Mouse (Mus musculus): ENCODE measurements at regions not wholly inside any gene's neighbourhood (a gene's known extent, or its start where the extent isn't known, plus 50 kb on each side); places are given as distances from the start of the nearest gene placed in this dataset.

DNA sequence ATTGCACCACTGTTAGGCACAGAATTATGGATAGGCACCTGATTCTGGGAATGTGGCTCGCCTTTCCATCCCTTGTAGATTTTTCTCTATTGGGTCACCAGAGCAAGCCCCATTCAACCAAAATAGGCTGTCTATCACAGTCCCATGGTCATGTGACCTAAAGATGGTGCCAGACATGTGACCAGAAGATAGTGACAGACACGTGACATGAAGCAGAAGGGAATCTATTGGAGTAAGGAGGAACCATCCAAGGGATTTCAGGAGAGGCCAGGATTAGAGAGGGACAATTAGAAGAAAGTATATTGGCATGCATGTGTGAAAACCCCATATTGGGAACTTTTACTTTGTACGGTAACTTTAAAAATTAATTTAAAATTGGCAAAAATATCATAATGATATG is 159.8 kb downstream of the Gm9376 start:
- Histone ChIP-seq H3K27me3 (ENCODE audit: control insufficient read depth, insufficient read depth, low read length) (no peaks in the 10 kb centered on the region), H3K9me3 (ENCODE audit: control insufficient read depth, low read length) (no peaks in the 10 kb centered on the region), H3K4me2 (ENCODE audit: low read length) (no peak overlapping the region), H3K27ac (replicated peaks; ENCODE audit: low read depth, low read length) (no peak overlapping the region), H3K9ac (replicated peaks; ENCODE audit: low read length) (no peak overlapping the region), H3K4me3 (replicated peaks; ENCODE audit: low read depth, low read length) (no peak overlapping the region), H3K36me3 (ENCODE audit: control insufficient read depth, insufficient read depth, low read length) (no peaks in the 10 kb centered on the region), H3K4me1 (ENCODE audit: control insufficient read depth, insufficient read depth, low read length) (peaks cover 10% of the 10 kb centered on the region; the same call in 1 of the 2 replicates)
- 83% methylated on average over 3 of the region's 3 CpGs for WGBS
- ATAC-seq (ENCODE audit: low FRiP score, low TSS enrichment) = no peak
- DNase-seq = no peak

GRCm38 (mm10) chr14:118430286-118430685 is 163.5 kb downstream of the Gm9376 start:
- Histone ChIP-seq H3K36me3 (ENCODE audit: control insufficient read depth, insufficient read depth, low read length) (no peaks in the 10 kb centered on the region), H3K27ac (replicated peaks; ENCODE audit: low read depth, low read length) (no peak overlapping the region), H3K9ac (replicated peaks; ENCODE audit: low read length) (no peak overlapping the region), H3K4me3 (replicated peaks; ENCODE audit: low read depth, low read length) (no peak overlapping the region), H3K4me1 (ENCODE audit: control insufficient read depth, insufficient read depth, low read length) (peaks cover 7% of the 10 kb centered on the region; the same call in 1 of the 2 replicates), H3K9me3 (ENCODE audit: control insufficient read depth, low read length) (no peaks in the 10 kb centered on the region), H3K27me3 (ENCODE audit: control insufficient read depth, insufficient read depth, low read length) (peaks cover 6% of the 10 kb centered on the region; the same call in 1 of the 2 replicates), H3K4me2 (ENCODE audit: low read length) (no peak overlapping the region)
- WGBS = 78% methylated on average over 4 of the region's 4 CpGs
- DNase-seq (no peak), ATAC-seq (ENCODE audit: low FRiP score, low TSS enrichment) (no peak)

- ATAC-seq (ENCODE audit: low FRiP score, low TSS enrichment) = no peak
- Histone ChIP-seq H3K9me3 (ENCODE audit: control insufficient read depth, low read length) (no peaks in the 10 kb centered on the region), H3K4me1 (ENCODE audit: control insufficient read depth, insufficient read depth, low read length) (peaks cover 9% of the 10 kb centered on the region; the same call in 1 of the 2 replicates), H3K4me3 (replicated peaks; ENCODE audit: low read depth, low read length) (no peak overlapping the region), H3K27ac (replicated peaks; ENCODE audit: low read depth, low read length) (no peak overlapping the region), H3K4me2 (ENCODE audit: low read length) (no peak overlapping the region), H3K9ac (replicated peaks; ENCODE audit: low read length) (no peak overlapping the region), H3K27me3 (ENCODE audit: control insufficient read depth, insufficient read depth, low read length) (peaks cover 6% of the 10 kb centered on the region; the same call in 1 of the 2 replicates), H3K36me3 (ENCODE audit: control insufficient read depth, insufficient read depth, low read length) (no peaks in the 10 kb centered on the region)
- WGBS = 98% methylated on average over 1 of the region's 1 CpGs
- no peak for DNase-seq
Measured at GRCm38 (mm10) chr14:118430740-118431139, 164.0 kb downstream of the Gm9376 start.

DNA sequence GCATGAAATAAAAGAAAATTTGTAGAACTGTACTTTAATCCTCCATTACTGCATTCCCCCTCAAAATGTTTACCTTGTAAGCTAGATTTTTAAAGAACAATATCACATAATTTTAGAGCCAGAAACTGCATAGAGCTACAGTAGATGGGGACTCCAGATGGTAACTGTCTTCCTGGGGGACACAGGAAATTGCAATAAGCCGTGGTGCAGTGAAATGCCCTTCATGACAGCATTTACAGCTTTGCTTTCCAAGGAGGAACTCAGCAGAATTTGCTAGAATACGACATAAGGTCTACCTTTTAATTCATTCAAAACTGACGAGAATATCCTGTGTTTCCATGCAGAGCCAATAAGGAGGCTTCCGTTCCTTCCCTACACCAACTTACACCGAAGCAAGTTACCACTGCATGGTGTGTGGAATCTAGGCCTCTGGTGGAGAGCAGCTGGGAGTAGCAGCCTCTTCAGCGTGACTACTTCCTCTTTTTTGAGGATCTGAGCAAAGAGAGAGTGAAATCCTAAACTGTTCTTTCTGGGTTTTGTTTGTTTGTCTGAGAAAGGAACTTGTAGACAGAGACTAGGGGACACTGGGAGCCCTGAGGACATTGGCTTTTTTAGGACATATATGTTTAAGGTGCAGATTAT is 164.6 kb downstream of the Gm9376 start:
- peaks cover 12% of the 10 kb centered on the region; the same call in 1 of the 2 replicates for H3K4me1 ChIP-seq (ENCODE audit: control insufficient read depth, insufficient read depth, low read length)
- 88% methylated on average over 6 of the region's 6 CpGs for WGBS
- ATAC-seq (ENCODE audit: low FRiP score, low TSS enrichment) (no peak), DNase-seq (no peak)
- H3K27me3 ChIP-seq (ENCODE audit: control insufficient read depth, insufficient read depth, low read length) = peaks cover 6% of the 10 kb centered on the region; the same call in 1 of the 2 replicates
- no peak overlapping the region for H3K9ac ChIP-seq (replicated peaks; ENCODE audit: low read length)
- H3K4me3 ChIP-seq (replicated peaks; ENCODE audit: low read depth, low read length) = no peak overlapping the region
- no peak overlapping the region for H3K27ac ChIP-seq (replicated peaks; ENCODE audit: low read depth, low read length)
- no peaks in the 10 kb centered on the region for H3K36me3 ChIP-seq (ENCODE audit: control insufficient read depth, insufficient read depth, low read length)
- H3K4me2 ChIP-seq (ENCODE audit: low read length) = no peak overlapping the region
- H3K9me3 ChIP-seq (ENCODE audit: control insufficient read depth, low read length) = no peaks in the 10 kb centered on the region
